In the genomic region with DNA sequence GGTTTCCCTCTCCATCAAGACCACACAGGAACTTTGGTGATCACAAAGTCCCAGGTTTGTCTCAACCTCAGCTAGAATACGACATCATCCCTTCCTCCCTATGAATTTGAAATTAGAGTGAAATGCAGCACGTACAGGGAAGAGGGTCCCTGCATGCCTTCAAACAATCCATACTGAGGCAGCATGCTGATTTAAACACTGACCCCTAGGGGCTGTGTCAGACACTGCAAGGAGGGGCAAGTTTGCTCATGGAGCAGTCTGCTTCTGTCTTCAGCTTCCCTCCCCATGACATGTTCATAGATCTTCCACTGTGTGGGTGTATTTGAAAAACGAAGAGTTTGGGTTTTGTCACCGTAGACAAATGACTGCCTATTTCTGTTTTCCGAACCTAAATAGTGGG, we compare ENCODE assay signal across 10 mouse cellular contexts.
DNase-seq lines count a peak whose midpoint lies in the region; ATAC-seq and TF ChIP-seq lines count a peak whose summit lies in the region.
"Had no signal": no experiment of that assay in that cellular context is flagged by ENCODE, and none has a peak within 500 bp of the region (broad histone marks: within the 10 kb centered on the region; RNA-seq: fewer than 3 reads in every experiment).

No protein-coding gene starts in this region.

- no peak; the same call in 1 of the 2 replicates for TF ChIP-seq RAD21 in MEL (IDR thresholded peaks at IDR 0.05; ENCODE audit: low read depth, low read length)

- no peaks in the 10 kb centered on the region for H3K9me3 ChIP-seq in MEL (replicated peaks; ENCODE audit: insufficient read depth, low read length)
- H3K9me3 ChIP-seq: stomach, embryonic 15.5 days had no signal

- TF ChIP-seq CTCF in layer of hippocampus, adult 2 months (conservative IDR thresholded peaks at IDR 0.05) = peak; percentile 86
- peak in 2 of 3 experiments; percentile 17 to 47; a peak in 3 of 6 replicates for TF ChIP-seq CTCF in MEL (IDR thresholded peaks at IDR 0.05 in 2 of 3, conservative IDR thresholded peaks at IDR 0.05 in 1 of 3; ENCODE audit: control insufficient read depth in 1 of 3, insufficient read depth in 1 of 3, low read depth in 2 of 3, low read length in 3 of 3, poor library complexity in 1 of 3, severe bottlenecking in 1 of 3)

- no peaks in the 10 kb centered on the region for H3K36me3 ChIP-seq in MEL (ENCODE audit: control insufficient read depth in 1 of 2, insufficient read depth in 2 of 2, low read length in 2 of 2)
- H3K36me3 ChIP-seq: stomach, embryonic 15.5 days had no signal

- peak; percentile 4 for DNase-seq in CD4-positive, CD25-positive, alpha-beta regulatory T cell, adult 2 months (ENCODE audit: low read depth, low spot score)
- peak in 1 of 2 experiments; percentile 35 for DNase-seq in layer of hippocampus, adult 2 months (ENCODE audit: low spot score in 2 of 2)
- DNase-seq in layer of hippocampus, postnatal 10 days (ENCODE audit: low spot score in 2 of 2) = no peak
- peak; percentile 3 for DNase-seq in MEL (ENCODE audit: low read depth, low spot score)
- DNase-seq in kidney, postnatal 10 days = peak; percentile 27
- DNase-seq in spleen, postnatal 14 days (ENCODE audit: low spot score in 2 of 2) = no peak

- H3K27ac ChIP-seq in layer of hippocampus, adult 2 months = no peak overlapping the region
- no peak overlapping the region for H3K27ac ChIP-seq in MEL (ENCODE audit: control insufficient read depth, low read depth, low read length)
- H3K27ac ChIP-seq: macrophage; stomach, embryonic 15.5 days had no signal

- no peaks in the 10 kb centered on the region for H3K4me1 ChIP-seq in MEL (ENCODE audit: control insufficient read depth in 1 of 2, insufficient read depth in 2 of 2, low read length in 2 of 2)
- H3K4me1 ChIP-seq: stomach, embryonic 15.5 days had no signal

- no peak overlapping the region for H3K4me3 ChIP-seq in layer of hippocampus, adult 2 months
- no peak overlapping the region for H3K4me3 ChIP-seq in MEL (ENCODE audit: control insufficient read depth in 1 of 2, insufficient read depth in 1 of 2, low read depth in 2 of 2, low read length in 2 of 2)
- H3K4me3 ChIP-seq: stomach, embryonic 15.5 days had no signal

- H3K9ac ChIP-seq in MEL (ENCODE audit: control insufficient read depth, low read depth, low read length, poor library complexity, severe bottlenecking) = no peak overlapping the region
- H3K9ac ChIP-seq: stomach, embryonic 15.5 days had no signal

- H3K27me3 ChIP-seq in MEL (ENCODE audit: control insufficient read depth in 1 of 2, insufficient read depth in 2 of 2, low read length in 2 of 2) = no peaks in the 10 kb centered on the region
- H3K27me3 ChIP-seq: stomach, embryonic 15.5 days had no signal

- no peak for ATAC-seq in CD4-positive, CD25-positive, alpha-beta regulatory T cell, adult 4 months
- ATAC-seq in erythroblast, adult 5-6 weeks (replicated peaks; ENCODE audit: low FRiP score, poor library complexity, severe bottlenecking) = no peak

- no peaks in the 10 kb centered on the region for H3K79me2 ChIP-seq in MEL (ENCODE audit: control insufficient read depth, insufficient read depth, low read length, poor library complexity)

- no peak for TF ChIP-seq EP300 in MEL (IDR thresholded peaks at IDR 0.05; ENCODE audit: low read depth in 1 of 2, low read length in 2 of 2)

- no peak for TF ChIP-seq POLR2A in MEL (IDR thresholded peaks at IDR 0.05; ENCODE audit: control insufficient read depth in 1 of 2, insufficient read depth in 1 of 2, low read depth in 1 of 2, low read length in 2 of 2, poor library complexity in 1 of 2)

TF ChIP-seq in MEL, 35 proteins besides CTCF, POLR2A, EP300 and RAD21:
- TF ChIP-seq TBP (IDR thresholded peaks at IDR 0.05; ENCODE audit: low read depth, low read length) (no peak), NRF1 (IDR thresholded peaks at IDR 0.05; ENCODE audit: insufficient read depth, low read depth, low read length, poor library complexity, severe bottlenecking) (no peak), MYB (IDR thresholded peaks at IDR 0.05; ENCODE audit: low read depth, low read length) (no peak), GATA1 (IDR thresholded peaks at IDR 0.05; ENCODE audit: low read depth, low read length) (no peak), CHD2 (IDR thresholded peaks at IDR 0.05; ENCODE audit: low read length) (no peak), KAT2A (conservative IDR thresholded peaks at IDR 0.05; ENCODE audit: low read depth, low read length) (no peak), HCFC1 (IDR thresholded peaks at IDR 0.05; ENCODE audit: low read depth, low read length) (no peak), UBTF (IDR thresholded peaks at IDR 0.05; ENCODE audit: borderline replicate concordance, insufficient read depth, low read depth, low read length) (no peak), MEF2A (IDR thresholded peaks at IDR 0.05; ENCODE audit: extremely low read depth, insufficient replicate concordance, low read depth, low read length, poor library complexity, severe bottlenecking) (no peak), ELF1 (IDR thresholded peaks at IDR 0.05; ENCODE audit: low read depth, low read length) (no peak), E2F4 (IDR thresholded peaks at IDR 0.05; ENCODE audit: borderline replicate concordance, low read depth, low read length) (no peak)
TF ChIP-seq in MEL: peak in this region for 0.

Comparison
In these comparisons a context has a peak if more than half of its experiments do, and no peak if none do; other contexts are left out.
1. DNase-seq: peak in CD4-positive, CD25-positive, alpha-beta regulatory T cell, adult 2 months (single experiment), MEL (single experiment) and kidney, postnatal 10 days (single experiment); none in layer of hippocampus, postnatal 10 days (0 of 2) and spleen, postnatal 14 days (0 of 2).